Mouse (Mus musculus): Measurements from ENCODE around the gene Tmem236. TPM values are rescaled to one million over a fixed set of nuclear protein-coding genes. Genes with fewer than 3 reads are reported as not detected.

Tmem236 gene
- 0.25 and 0.40 TPM in 2 replicates for polyA plus RNA-seq (2012; rRNA removed)

DNA sequence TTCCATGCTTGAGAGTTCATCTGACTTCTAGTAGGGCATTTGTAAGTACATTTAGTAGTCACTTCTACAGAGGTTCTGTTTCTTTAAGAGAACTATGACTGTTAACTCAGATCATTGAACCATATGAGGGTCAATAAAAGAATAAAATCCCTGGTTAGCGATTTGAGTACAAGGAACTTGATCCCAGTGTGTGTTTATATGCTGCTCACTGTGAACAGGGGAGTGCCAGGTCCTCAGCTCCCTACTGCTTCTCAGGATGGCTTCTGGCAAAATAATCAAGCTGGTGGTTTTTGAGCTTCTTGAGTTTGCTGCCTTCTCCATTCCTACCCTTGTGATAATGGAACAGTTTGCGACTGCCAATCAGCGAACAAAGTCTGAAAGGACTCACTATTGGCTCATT lies at the start of gene Tmem236:
Gene Tmem236, plus strand, starts transcription at position 190 of the 400 bp plus-strand sequence.
- WGBS = 61% methylated on average over 3 of the region's 3 CpGs
- no peak for DNase-seq
- TF ChIP-seq CTCF (IDR thresholded peaks at IDR 0.05; ENCODE audit: borderline replicate concordance, insufficient read depth, low read depth, low read length) (no peak), POLR2A (IDR thresholded peaks at IDR 0.05; ENCODE audit: borderline replicate concordance, insufficient read depth, low read length) (no peak)

DNA sequence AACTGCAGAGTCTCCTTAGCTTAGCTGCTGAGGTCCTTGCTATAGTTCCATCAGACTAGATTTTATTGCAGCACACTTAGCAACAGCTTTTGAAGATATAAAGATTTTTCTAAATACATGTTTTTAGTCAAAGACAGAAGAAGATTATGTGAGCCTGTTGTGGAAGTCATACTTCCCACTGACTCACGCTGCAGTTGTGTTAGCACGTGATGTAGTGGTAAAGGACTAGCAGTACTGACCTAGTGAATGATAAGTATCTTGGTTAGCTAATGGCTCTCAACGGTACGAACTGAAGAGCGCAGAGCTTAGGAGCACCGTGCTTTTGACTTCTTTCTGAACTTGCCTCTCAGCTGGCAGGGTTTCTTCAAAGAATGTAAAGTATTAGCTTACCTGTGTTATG lies 47.9 kb upstream of the Tmem236 start:
- no peak for DNase-seq
- WGBS = 93% methylated on average over 6 of the region's 6 CpGs
- Histone ChIP-seq H3K27me3 (ENCODE audit: control insufficient read depth, insufficient read depth, low read length) (no peaks in the 10 kb centered on the region), H3K27ac (ENCODE audit: insufficient read depth, low read length) (no peak overlapping the region), H3K4me3 (replicated peaks; ENCODE audit: insufficient read depth, low read depth, low read length) (no peak overlapping the region), H3K4me1 (ENCODE audit: control insufficient read depth, insufficient read depth, low read length) (no peaks in the 10 kb centered on the region)
- TF ChIP-seq CTCF (IDR thresholded peaks at IDR 0.05; ENCODE audit: borderline replicate concordance, insufficient read depth, low read depth, low read length) (no peak), POLR2A (IDR thresholded peaks at IDR 0.05; ENCODE audit: borderline replicate concordance, insufficient read depth, low read length) (no peak)

More for the DNA sequence above, at the start of gene Tmem236:
- Histone ChIP-seq H3K4me3 (replicated peaks; ENCODE audit: insufficient read depth, low read depth, low read length) (no peak within 1 kb of the TSS), H3K27me3 (ENCODE audit: control insufficient read depth, insufficient read depth, low read length) (no peaks in the 10 kb centered on the region), H3K4me1 (ENCODE audit: control insufficient read depth, insufficient read depth, low read length) (no peaks in the 10 kb centered on the region), H3K27ac (ENCODE audit: insufficient read depth, low read length) (no peak within 1 kb of the TSS)

DNA sequence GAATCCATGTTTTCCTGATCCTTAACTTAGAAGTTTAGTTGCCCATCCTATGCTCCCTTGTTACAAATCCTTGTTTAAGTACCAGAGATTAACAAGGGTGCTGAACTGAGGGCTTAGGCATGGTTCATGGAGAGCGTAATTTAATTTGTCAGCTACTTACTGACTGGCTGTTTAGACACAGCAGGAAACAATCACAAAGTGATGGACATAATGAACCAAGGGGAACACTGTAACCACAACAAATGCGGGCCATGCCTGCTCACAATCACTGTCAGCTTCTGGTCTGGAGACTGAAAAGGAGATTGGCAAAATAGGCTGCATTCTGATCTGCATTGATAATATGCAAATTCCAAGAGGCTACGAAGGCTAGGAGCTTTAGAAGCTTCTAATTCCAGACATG lies 46.7 kb upstream of the Tmem236 start:
- H3K27me3 ChIP-seq (ENCODE audit: control insufficient read depth, insufficient read depth, low read length) = no peaks in the 10 kb centered on the region
- no peaks in the 10 kb centered on the region for H3K4me1 ChIP-seq (ENCODE audit: control insufficient read depth, insufficient read depth, low read length)
- no peak overlapping the region for H3K4me3 ChIP-seq (replicated peaks; ENCODE audit: insufficient read depth, low read depth, low read length)
- TF ChIP-seq POLR2A (IDR thresholded peaks at IDR 0.05; ENCODE audit: borderline replicate concordance, insufficient read depth, low read length) (no peak), CTCF (IDR thresholded peaks at IDR 0.05; ENCODE audit: borderline replicate concordance, insufficient read depth, low read depth, low read length) (no peak)
- no peak overlapping the region for H3K27ac ChIP-seq (ENCODE audit: insufficient read depth, low read length)
- WGBS = 55% methylated on average over 3 of the region's 3 CpGs
- no peak for DNase-seq

DNA sequence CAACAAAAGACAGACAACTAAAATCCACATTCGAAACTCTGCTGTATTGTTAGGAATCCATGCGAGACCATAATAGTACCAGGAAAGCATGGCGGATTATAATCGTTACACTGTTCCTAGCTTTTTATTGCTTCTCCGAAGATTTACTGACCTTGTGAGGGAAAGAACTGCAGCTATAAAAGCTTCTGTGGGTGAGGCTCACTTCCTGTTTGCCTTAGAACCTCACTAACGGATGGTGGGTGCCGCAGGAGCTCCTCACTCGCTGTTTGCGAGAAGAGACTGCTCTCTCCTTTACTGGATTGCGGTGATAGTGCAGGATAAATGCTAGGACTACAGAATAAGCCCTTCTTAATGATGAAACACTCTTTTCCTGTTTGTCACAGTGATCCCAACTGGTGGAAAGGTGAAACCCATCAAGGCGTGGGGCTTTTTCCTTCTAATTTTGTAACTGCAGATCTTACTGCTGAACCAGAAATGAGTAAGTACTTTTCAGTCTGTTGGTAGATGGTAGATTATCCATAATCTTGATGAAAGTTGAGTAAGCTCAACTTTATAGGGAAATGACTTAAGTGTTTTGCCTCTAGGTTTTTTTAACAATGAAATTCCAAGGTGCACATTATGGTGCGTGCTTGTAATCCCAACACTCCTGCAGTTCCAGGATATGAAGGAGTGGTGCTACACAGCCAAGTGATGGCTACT lies 43.5 kb upstream of the Tmem236 start:
- Histone ChIP-seq H3K4me1 (ENCODE audit: control insufficient read depth, insufficient read depth, low read length) (no peaks in the 10 kb centered on the region), H3K27me3 (ENCODE audit: control insufficient read depth, insufficient read depth, low read length) (no peaks in the 10 kb centered on the region), H3K4me3 (replicated peaks; ENCODE audit: insufficient read depth, low read depth, low read length) (no peak overlapping the region), H3K27ac (ENCODE audit: insufficient read depth, low read length) (no peak overlapping the region)
- no peak for TF ChIP-seq POLR2A (IDR thresholded peaks at IDR 0.05; ENCODE audit: borderline replicate concordance, insufficient read depth, low read length)
- TF ChIP-seq CTCF (IDR thresholded peaks at IDR 0.05; ENCODE audit: borderline replicate concordance, insufficient read depth, low read depth, low read length) = no peak
- WGBS = 94% methylated on average over 12 of the region's 12 CpGs
- DNase-seq = no peak

- H3K4me1 ChIP-seq (ENCODE audit: control insufficient read depth, insufficient read depth, low read length) = no peaks in the 10 kb centered on the region
- TF ChIP-seq POLR2A (IDR thresholded peaks at IDR 0.05; ENCODE audit: borderline replicate concordance, insufficient read depth, low read length) = no peak
- TF ChIP-seq CTCF (IDR thresholded peaks at IDR 0.05; ENCODE audit: borderline replicate concordance, insufficient read depth, low read depth, low read length) = no peak
- H3K27me3 ChIP-seq (ENCODE audit: control insufficient read depth, insufficient read depth, low read length) = no peaks in the 10 kb centered on the region
- H3K4me3 ChIP-seq (replicated peaks; ENCODE audit: insufficient read depth, low read depth, low read length) = no peak overlapping the region
- DNase-seq = no peak
- no peak overlapping the region for H3K27ac ChIP-seq (ENCODE audit: insufficient read depth, low read length)
- 89% methylated on average over 4 of the region's 4 CpGs for WGBS
Measured at GRCm38 (mm10) chr2:14132468-14133326, 41.6 kb upstream of the Tmem236 start.

DNA sequence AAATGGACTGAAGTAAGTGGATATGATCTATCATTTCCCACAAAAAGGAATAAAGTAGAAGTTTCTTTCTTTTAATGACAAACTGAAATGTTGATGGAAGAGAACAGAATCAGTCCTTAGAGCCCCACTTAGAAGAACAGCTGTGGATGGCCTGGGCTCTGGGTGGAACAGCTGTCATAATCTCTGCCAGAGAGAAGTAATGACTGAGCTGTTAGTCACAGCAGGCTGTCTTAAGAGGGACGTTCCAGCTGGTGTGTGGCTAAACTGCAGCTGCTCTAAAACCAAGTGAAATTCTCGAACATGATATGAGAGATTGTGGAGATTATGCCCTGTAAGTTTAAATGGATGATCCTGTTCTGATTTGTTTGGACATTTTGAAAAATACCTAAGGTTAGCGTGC lies 37.4 kb upstream of the Tmem236 start:
- Histone ChIP-seq H3K4me3 (replicated peaks; ENCODE audit: insufficient read depth, low read depth, low read length) (no peak overlapping the region), H3K4me1 (ENCODE audit: control insufficient read depth, insufficient read depth, low read length) (peaks cover 4% of the 10 kb centered on the region; the same call in 1 of the 2 replicates), H3K27me3 (ENCODE audit: control insufficient read depth, insufficient read depth, low read length) (no peaks in the 10 kb centered on the region), H3K27ac (ENCODE audit: insufficient read depth, low read length) (no peak overlapping the region)
- 47% methylated on average over 3 of the region's 3 CpGs for WGBS
- TF ChIP-seq CTCF (IDR thresholded peaks at IDR 0.05; ENCODE audit: borderline replicate concordance, insufficient read depth, low read depth, low read length) = no peak
- no peak for TF ChIP-seq POLR2A (IDR thresholded peaks at IDR 0.05; ENCODE audit: borderline replicate concordance, insufficient read depth, low read length)
- DNase-seq = no peak

GRCm38 (mm10) chr2:14139590-14139989 lies 34.7 kb upstream of the Tmem236 start:
- no peak overlapping the region for H3K27ac ChIP-seq (ENCODE audit: insufficient read depth, low read length)
- TF ChIP-seq CTCF (IDR thresholded peaks at IDR 0.05; ENCODE audit: borderline replicate concordance, insufficient read depth, low read depth, low read length) (no peak), POLR2A (IDR thresholded peaks at IDR 0.05; ENCODE audit: borderline replicate concordance, insufficient read depth, low read length) (no peak)
- no peaks in the 10 kb centered on the region for H3K27me3 ChIP-seq (ENCODE audit: control insufficient read depth, insufficient read depth, low read length)
- 55% methylated on average over 6 of the region's 6 CpGs for WGBS
- peaks cover 4% of the 10 kb centered on the region; the same call in 1 of the 2 replicates for H3K4me1 ChIP-seq (ENCODE audit: control insufficient read depth, insufficient read depth, low read length)
- no peak for DNase-seq
- no peak overlapping the region for H3K4me3 ChIP-seq (replicated peaks; ENCODE audit: insufficient read depth, low read depth, low read length)
